Mouse (Mus musculus) bone marrow, adult 2 months (tissue): ENCODE results near the gene Arhgdia.

Experiments used
- CTCF ChIP-seq: fragments of 200-500 bp; IDR thresholded peaks from 2 replicates; pipeline ENCODE4 v1.5.1; 2011; ENCODE audit warnings: low read length, control low read depth; ENCODE audit not compliant: control insufficient read depth, insufficient read depth
- POLR2A ChIP-seq: fragments of 200-500 bp; IDR thresholded peaks from 2 replicates; pipeline ENCODE4 v1.6.1; 2011; ENCODE audit warnings: low read depth, mild to moderate bottlenecking, control low read depth, low read length, borderline replicate concordance; ENCODE audit not compliant: control insufficient read depth

GRCm38 (mm10) chr11:120608241-120609034 lies 27.0 kb upstream of the Arhgdia start, which contains the start of gene Npb:
- TF ChIP-seq CTCF (no peak), POLR2A (no peak)
